In the genomic region with DNA sequence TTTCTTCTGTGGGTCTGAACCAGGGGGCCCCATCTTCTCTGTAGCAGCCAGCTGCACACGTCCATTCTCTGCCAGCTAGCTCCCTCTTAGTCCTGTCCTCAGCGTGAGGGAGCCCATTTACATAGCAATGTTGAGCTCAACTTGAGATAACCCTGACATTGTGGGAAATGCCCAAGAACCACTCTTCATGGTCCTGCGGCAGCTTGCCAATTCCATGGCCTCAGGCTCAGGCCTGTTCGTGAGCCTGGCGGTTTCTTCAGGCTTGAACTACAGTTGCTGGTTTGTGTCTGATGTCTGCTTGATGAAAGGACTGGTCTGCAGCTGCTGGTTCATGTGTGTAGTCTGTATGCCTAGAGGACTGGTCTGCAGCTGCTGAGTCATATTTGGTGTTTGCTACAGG, we compare ENCODE assay signal across 20 mouse cellular contexts. TPM values are rescaled to one million over a fixed set of nuclear protein-coding genes. Genes with fewer than 3 reads are reported as not detected.
"Had no signal": no experiment of that assay in that cellular context is flagged by ENCODE, and none has a peak within 500 bp of the region (broad histone marks: within the 10 kb centered on the region; RNA-seq: fewer than 3 reads in every experiment).

No protein-coding gene starts in this region.

- DNase-seq: kidney, postnatal 36 days; layer of hippocampus, adult 9-11 months; layer of hippocampus, postnatal 36 days; lung, adult 18-20 months; right cerebral cortex, postnatal 14 days; thymus, postnatal 4 days had no signal

- H3K9ac ChIP-seq: limb, embryonic 12.5 days; liver, embryonic 14.5 days; midbrain, embryonic 12.5 days; neural tube, embryonic 13.5 days; stomach, embryonic 15.5 days had no signal

- H3K4me1 ChIP-seq: limb, embryonic 12.5 days; midbrain, embryonic 12.5 days; neural tube, embryonic 13.5 days; stomach, embryonic 15.5 days had no signal

- H3K9me3 ChIP-seq: limb, embryonic 12.5 days; midbrain, embryonic 12.5 days; neural tube, embryonic 13.5 days; stomach, embryonic 15.5 days had no signal

- H3K4me2 ChIP-seq: limb, embryonic 12.5 days; midbrain, embryonic 12.5 days; neural tube, embryonic 13.5 days; stomach, embryonic 15.5 days had no signal

- H3K36me3 ChIP-seq: limb, embryonic 12.5 days; midbrain, embryonic 12.5 days; neural tube, embryonic 13.5 days; stomach, embryonic 15.5 days had no signal

- H3K4me3 ChIP-seq: limb, embryonic 12.5 days; midbrain, embryonic 12.5 days; neural tube, embryonic 13.5 days; stomach, embryonic 15.5 days had no signal

- H3K27ac ChIP-seq: kidney, postnatal 0 days; limb, embryonic 12.5 days; liver, embryonic 14.5 days; midbrain, embryonic 12.5 days; neural tube, embryonic 13.5 days; stomach, embryonic 15.5 days had no signal

- ATAC-seq: midbrain, embryonic 16.5 days had no signal

- H3K27me3 ChIP-seq: limb, embryonic 12.5 days; midbrain, embryonic 12.5 days; neural tube, embryonic 13.5 days; stomach, embryonic 15.5 days had no signal

RNA-seq across cellular contexts. Expression of gene Catsper1, which starts 0.8 kb away (rescaled TPM):
- total RNA-seq: layer of hippocampus, adult 18-20 months; layer of hippocampus, postnatal 36 days; left cerebral cortex, adult 8-10 months; left cerebral cortex, postnatal 25 days; liver, adult 2 months; megakaryocyte-erythroid progenitor cell, adult 5-6 weeks had no signal
- polyA plus RNA-seq: kidney, postnatal 0 days; limb, embryonic 12.5 days; liver, adult 2 months; liver, embryonic 14.5 days; lung, embryonic 16.5 days; midbrain, embryonic 12.5 days; midbrain, embryonic 16.5 days; neural tube, embryonic 13.5 days; spleen, adult 2 months; stomach, embryonic 15.5 days had no signal

RNA-seq across cellular contexts. Expression of gene Cst6, which starts 14.6 kb away (rescaled TPM):
- total RNA-seq: liver, adult 2 months; megakaryocyte-erythroid progenitor cell, adult 5-6 weeks had no signal
- polyA plus RNA-seq: liver, adult 2 months had no signal

RNA-seq across cellular contexts. Expression of gene Gal3st3, which starts 36.6 kb away (rescaled TPM):
- total RNA-seq: liver, adult 2 months; megakaryocyte-erythroid progenitor cell, adult 5-6 weeks had no signal
- polyA plus RNA-seq: liver, adult 2 months had no signal
